Mouse (Mus musculus): ENCODE results near the gene Catsper2. TPM values are rescaled to one million over a fixed set of nuclear protein-coding genes. Genes with fewer than 3 reads are reported as not detected.

Gene Catsper2
- polyA plus RNA-seq, 1 experiment from 2014 or later, result 1.6 TPM

GRCm38 (mm10) chr2:121354378-121354777 is 59.2 kb downstream of the Catsper2 start:
- Histone ChIP-seq H3K4me3 (ENCODE audit: low read depth, low read length) (peak overlapping the region; percentile 59), H3K27ac (ENCODE audit: low read depth, low read length) (no peak overlapping the region; the same call in 1 of the 2 replicates), H3K27me3 (ENCODE audit: control insufficient read depth, insufficient read depth, low read length) (peaks cover 10% of the 10 kb centered on the region), H3K9ac (ENCODE audit: low read length) (peak overlapping the region; percentile 77), H3K9me3 (ENCODE audit: control insufficient read depth, low read length) (no peaks in the 10 kb centered on the region), H3K4me2 (peak overlapping the region; percentile 68), H3K4me1 (ENCODE audit: control insufficient read depth, insufficient read depth, low read length) (peaks cover 12% of the 10 kb centered on the region; the same call in 1 of the 2 replicates), H3K36me3 (ENCODE audit: control insufficient read depth, insufficient read depth, low read length) (no peaks in the 10 kb centered on the region)
- ATAC-seq (ENCODE audit: low FRiP score) (no peak), DNase-seq (ENCODE audit: low spot score, missing footprints) (peak; percentile 85)
- WGBS, result 4% methylated on average over 6 of the region's 6 CpGs

- Histone ChIP-seq H3K4me3 (ENCODE audit: low read depth, low read length) (no peak overlapping the region), H3K4me1 (ENCODE audit: control insufficient read depth, insufficient read depth, low read length) (0 out of 2 replicates have a peak, but pooled peaks cover 6% of the 10 kb centered on the region), H3K27me3 (ENCODE audit: control insufficient read depth, insufficient read depth, low read length) (peaks cover 6% of the 10 kb centered on the region), H3K27ac (ENCODE audit: low read depth, low read length) (no peak overlapping the region), H3K9me3 (ENCODE audit: control insufficient read depth, low read length) (no peaks in the 10 kb centered on the region), H3K9ac (ENCODE audit: low read length) (no peak overlapping the region), H3K4me2 (no peak overlapping the region), H3K36me3 (ENCODE audit: control insufficient read depth, insufficient read depth, low read length) (no peaks in the 10 kb centered on the region)
- WGBS, result 76% methylated on average over 8 of the region's 8 CpGs
- no peak for ATAC-seq (ENCODE audit: low FRiP score)
- no peak for DNase-seq (ENCODE audit: low spot score, missing footprints)
Observed at GRCm38 (mm10) chr2:121353156-121353555, 60.4 kb downstream of the Catsper2 start.

Small RNA genes within 50 kb of the gene (microRNA-seq; reads per million reads assigned to microRNA genes)
- not detected for gene Gm22953

Other genes with a start within 250 kb of the Catsper2 start
- 67.8 and 69.3 TPM in 2 replicates for gene Tubgcp4, start 243.1 kb downstream of the Catsper2 start, polyA plus RNA-seq (2014; fragmentation: Nextera tagmentation; extraction: Ambion mirVana)
- gene Zscan29, start 242.7 kb downstream of the Catsper2 start, polyA plus RNA-seq (2014; fragmentation: Nextera tagmentation; extraction: Ambion mirVana), result 13.8 and 16.3 TPM in 2 replicates
- 132 and 138 TPM in 2 replicates for gene Trp53bp1, start 142.4 kb downstream of the Catsper2 start, polyA plus RNA-seq (2014; fragmentation: Nextera tagmentation; extraction: Ambion mirVana)
- 11.2 and 14.3 TPM in 2 replicates for gene Map1a, start 124.2 kb downstream of the Catsper2 start, polyA plus RNA-seq (2014; fragmentation: Nextera tagmentation; extraction: Ambion mirVana)
- 10.3 and 11.2 TPM in 2 replicates for gene Ppip5k1, start 58.4 kb downstream of the Catsper2 start, polyA plus RNA-seq (2014; fragmentation: Nextera tagmentation; extraction: Ambion mirVana)
- gene Ckmt1, start 56.1 kb downstream of the Catsper2 start, polyA plus RNA-seq (2014; fragmentation: Nextera tagmentation; extraction: Ambion mirVana), result 3.8 and 4.1 TPM in 2 replicates
- gene Strc, start 26.6 kb downstream of the Catsper2 start, polyA plus RNA-seq (2014; fragmentation: Nextera tagmentation; extraction: Ambion mirVana), result not detected in 2 replicates
- 505 and 510 TPM in 2 replicates for gene Pdia3, start within 50 bp of the Catsper2 start, polyA plus RNA-seq (2014; fragmentation: Nextera tagmentation; extraction: Ambion mirVana)
- gene Ell3, start 30.5 kb upstream of the Catsper2 start, polyA plus RNA-seq (2014; fragmentation: Nextera tagmentation; extraction: Ambion mirVana), result 2.2 and 2.5 TPM in 2 replicates
- gene Serf2, start 35.4 kb upstream of the Catsper2 start, polyA plus RNA-seq (2014; fragmentation: Nextera tagmentation; extraction: Ambion mirVana), result 467 and 471 TPM in 2 replicates
- gene Hypk, start 39.5 kb upstream of the Catsper2 start, polyA plus RNA-seq (2014; fragmentation: Nextera tagmentation; extraction: Ambion mirVana), result 118 and 128 TPM in 2 replicates
- 0.48 and 0.77 TPM in 2 replicates for gene Serinc4, start 43.0 kb upstream of the Catsper2 start, polyA plus RNA-seq (2014; fragmentation: Nextera tagmentation; extraction: Ambion mirVana)
- gene Mfap1b, start 60.3 kb upstream of the Catsper2 start, polyA plus RNA-seq (2014; fragmentation: Nextera tagmentation; extraction: Ambion mirVana), result 69.1 and 76.0 TPM in 2 replicates
- gene Mfap1a, start 92.9 kb upstream of the Catsper2 start, polyA plus RNA-seq (2014; fragmentation: Nextera tagmentation; extraction: Ambion mirVana), result 27.0 and 27.9 TPM in 2 replicates
- gene Wdr76, start 92.9 kb upstream of the Catsper2 start, polyA plus RNA-seq (2014; fragmentation: Nextera tagmentation; extraction: Ambion mirVana), result 13.4 and 14.6 TPM in 2 replicates